Mouse (Mus musculus): Measurements from ENCODE around the gene Coro1c. TPM values are rescaled to one million over a fixed set of nuclear protein-coding genes. Genes with fewer than 3 reads are reported as not detected.
A peak's percentile ranks its signal among the peaks of the same experiment; 100 is the strongest.

Coro1c gene
- total and polyA plus RNA-seq, 3 experiments = 77.3 to 158 (median 103) TPM

GRCm38 (mm10) chr5:113951693-113952071 is 43.1 kb upstream of the Coro1c start:
- peaks cover 3 to 24% of the 10 kb centered on the region in 2 experiments; a peak in 3 of 4 replicates for H3K4me1 ChIP-seq (ENCODE audit: control insufficient read depth in 1 of 2, insufficient read depth in 2 of 2, low read length in 2 of 2)
- no peaks in the 10 kb centered on the region for H3K27me3 ChIP-seq (ENCODE audit: control insufficient read depth in 1 of 2, insufficient read depth in 2 of 2, low read length in 2 of 2)
- H3K9ac ChIP-seq (ENCODE audit: control insufficient read depth, low read depth, low read length, poor library complexity, severe bottlenecking) = peak overlapping the region; percentile 44
- H3K9me3 ChIP-seq (replicated peaks; ENCODE audit: insufficient read depth, low read length) = no peaks in the 10 kb centered on the region
- peak overlapping the region; percentile 12 to 33 for H3K4me3 ChIP-seq (ENCODE audit: control insufficient read depth in 1 of 2, insufficient read depth in 1 of 2, low read depth in 2 of 2, low read length in 2 of 2)
- H3K79me2 ChIP-seq (ENCODE audit: control insufficient read depth, insufficient read depth, low read length, poor library complexity) = no peaks in the 10 kb centered on the region
- DNase-seq (ENCODE audit: low read depth, low spot score) = peak; percentile 72
- peak overlapping the region; percentile 83 for H3K27ac ChIP-seq (ENCODE audit: control insufficient read depth, low read depth, low read length)
- H3K36me3 ChIP-seq (ENCODE audit: control insufficient read depth in 1 of 2, insufficient read depth in 2 of 2, low read length in 2 of 2) = peaks cover 0 to 17% of the 10 kb centered on the region in 2 experiments; a peak in 2 of 4 replicates
- TF ChIP-seq HCFC1 (IDR thresholded peaks at IDR 0.05; ENCODE audit: low read depth, low read length) (no peak), POLR2AphosphoS2 (IDR thresholded peaks at IDR 0.05; ENCODE audit: low read length) (no peak), SMC3 (IDR thresholded peaks at IDR 0.05; ENCODE audit: low read depth, low read length) (no peak), MXI1 (IDR thresholded peaks at IDR 0.05; ENCODE audit: low read depth, low read length) (no peak), POLR2AphosphoS5 (IDR thresholded peaks at IDR 0.05; ENCODE audit: borderline replicate concordance, low read depth, low read length) (no peak), USF1 (IDR thresholded peaks at IDR 0.05; ENCODE audit: low read depth, low read length) (no peak), ZKSCAN1 (IDR thresholded peaks at IDR 0.05; ENCODE audit: low read depth, low read length) (no peak), ELF1 (IDR thresholded peaks at IDR 0.05; ENCODE audit: low read depth, low read length) (no peak), POLR2A (IDR thresholded peaks at IDR 0.05; ENCODE audit: control insufficient read depth in 1 of 2, insufficient read depth in 1 of 2, low read depth in 1 of 2, low read length in 2 of 2, poor library complexity in 1 of 2) (no peak), ZC3H11A (IDR thresholded peaks at IDR 0.05; ENCODE audit: low read depth, low read length) (no peak), CTCF (IDR thresholded peaks at IDR 0.05 in 2 of 3, conservative IDR thresholded peaks at IDR 0.05 in 1 of 3; ENCODE audit: control insufficient read depth in 1 of 3, insufficient read depth in 1 of 3, low read depth in 2 of 3, low read length in 3 of 3, poor library complexity in 1 of 3, severe bottlenecking in 1 of 3) (no peak), MAFK (IDR thresholded peaks at IDR 0.05; ENCODE audit: borderline replicate concordance, low read depth, low read length) (no peak), MEF2A (IDR thresholded peaks at IDR 0.05; ENCODE audit: extremely low read depth, insufficient replicate concordance, low read depth, low read length, poor library complexity, severe bottlenecking) (no peak), SIN3A (IDR thresholded peaks at IDR 0.05; ENCODE audit: low read length) (peak; percentile 57; the same call in 1 of the 2 replicates), USF2 (IDR thresholded peaks at IDR 0.05; ENCODE audit: borderline replicate concordance in 1 of 2, insufficient read depth in 1 of 2, low read depth in 1 of 2, low read length in 2 of 2) (no peak), E2F4 (IDR thresholded peaks at IDR 0.05; ENCODE audit: borderline replicate concordance, low read depth, low read length) (no peak), CHD1 (IDR thresholded peaks at IDR 0.05; ENCODE audit: low read depth, low read length) (no peak), TBP (IDR thresholded peaks at IDR 0.05; ENCODE audit: low read depth, low read length) (0 out of 2 replicates have a peak, but pooled peaks have one; percentile 34), BHLHE40 (IDR thresholded peaks at IDR 0.05; ENCODE audit: borderline replicate concordance, low read depth, low read length) (no peak), UBTF (IDR thresholded peaks at IDR 0.05; ENCODE audit: borderline replicate concordance, insufficient read depth, low read depth, low read length) (no peak), ZMIZ1 (IDR thresholded peaks at IDR 0.05; ENCODE audit: low read depth, low read length) (no peak), TCF12 (IDR thresholded peaks at IDR 0.05; ENCODE audit: low read depth, low read length) (peak; percentile 76), RAD21 (IDR thresholded peaks at IDR 0.05; ENCODE audit: low read depth, low read length) (no peak), ETS1 (IDR thresholded peaks at IDR 0.05; ENCODE audit: low read depth, low read length) (peak; percentile 48; the same call in 1 of the 2 replicates), CHD2 (IDR thresholded peaks at IDR 0.05; ENCODE audit: low read length) (no peak), GATA1 (IDR thresholded peaks at IDR 0.05; ENCODE audit: low read depth, low read length) (peak; percentile 79), EP300 (IDR thresholded peaks at IDR 0.05; ENCODE audit: low read depth in 1 of 2, low read length in 2 of 2) (peak; percentile 76 to 80), ZNF384 (IDR thresholded peaks at IDR 0.05; ENCODE audit: low read depth, low read length) (no peak), GABPA (IDR thresholded peaks at IDR 0.05; ENCODE audit: low read depth, low read length) (no peak), RCOR1 (IDR thresholded peaks at IDR 0.05; ENCODE audit: low read depth, low read length) (peak; percentile 63), MAX (IDR thresholded peaks at IDR 0.05; ENCODE audit: low read length) (no peak), MYC (IDR thresholded peaks at IDR 0.05; ENCODE audit: low read depth, low read length) (no peak), NELFE (IDR thresholded peaks at IDR 0.05; ENCODE audit: low read depth, low read length) (no peak), MAZ (IDR thresholded peaks at IDR 0.05; ENCODE audit: low read depth, low read length) (no peak), KAT2A (conservative IDR thresholded peaks at IDR 0.05; ENCODE audit: low read depth, low read length) (no peak), MYB (IDR thresholded peaks at IDR 0.05; ENCODE audit: low read depth, low read length) (no peak), JUND (IDR thresholded peaks at IDR 0.05; ENCODE audit: low read depth, low read length) (no peak), TAL1 (IDR thresholded peaks at IDR 0.05; ENCODE audit: low read length) (peak; percentile 85)

Data from MEL (cell line).